Mouse (Mus musculus) myocyte (in vitro differentiated cells): ENCODE data around the gene Ctbp2. TPM values are rescaled to one million over a fixed set of nuclear protein-coding genes. Genes with fewer than 3 reads are reported as not detected.

Source experiments
- H3K27me3 ChIP-seq: one replicate; pipeline ENCODE4 v1.6.1; 2011; ENCODE audit not compliant: control insufficient read depth, insufficient read depth, insufficient read length
- H3K36me3 ChIP-seq: one replicate; pipeline ENCODE4 v1.6.1; 2011; ENCODE audit not compliant: control insufficient read depth, insufficient read depth
- H3K4me2 ChIP-seq: one replicate; pipeline ENCODE4 v1.6.1; 2011; ENCODE audit warnings: low read depth, control low read depth
- H3K4me3 ChIP-seq: one replicate; pipeline ENCODE4 v1.5.1; 2011; ENCODE audit warnings: mild to moderate bottlenecking, control low read depth, moderate library complexity
- H3K79me2 ChIP-seq: one replicate; pipeline ENCODE4 v1.6.1; 2011; ENCODE audit not compliant: control insufficient read depth, insufficient read depth
- H3ac ChIP-seq: one replicate; pipeline ENCODE4 v1.6.1; 2011; ENCODE audit not compliant: control insufficient read depth, insufficient read length
- CEBPB ChIP-seq: IDR thresholded peaks from 2 replicates; pipeline ENCODE4 v1.6.1; 2011; ENCODE audit warnings: mild to moderate bottlenecking, moderate library complexity; ENCODE audit not compliant: poor library complexity, insufficient read depth, severe bottlenecking
- E2F4 ChIP-seq: IDR thresholded peaks from one replicate; pipeline ENCODE4 v1.6.1; 2011; ENCODE audit warnings: mild to moderate bottlenecking, control low read depth, moderate library complexity; ENCODE audit not compliant: insufficient read depth
- MAX ChIP-seq: IDR thresholded peaks from one replicate; pipeline ENCODE4 v1.6.1; 2011; ENCODE audit warnings: low read depth, mild to moderate bottlenecking, control low read depth
- MYOD1 ChIP-seq, 3 experiments: IDR thresholded peaks; one replicate each; pipeline ENCODE4 v1.6.1; 2011; ENCODE audit warnings: control low read depth in 2 of 3, low read depth in 2 of 3, mild to moderate bottlenecking in 2 of 3, moderate library complexity in 1 of 3; ENCODE audit not compliant: insufficient read length in 2 of 3, control insufficient read depth in 1 of 3
- MYOG ChIP-seq, 3 experiments: IDR thresholded peaks; one replicate each; pipeline ENCODE4 v1.6.1; 2011; ENCODE audit warnings: control low read depth in 2 of 3, low read depth in 2 of 3, mild to moderate bottlenecking in 2 of 3; ENCODE audit not compliant: insufficient read length in 2 of 3, control insufficient read depth in 1 of 3, insufficient read depth in 1 of 3
- POLR2A ChIP-seq: IDR thresholded peaks from one replicate; pipeline ENCODE4 v1.6.1; 2011; ENCODE audit warnings: low read depth, mild to moderate bottlenecking, control low read depth, moderate library complexity; ENCODE audit not compliant: insufficient read length
- POLR2AphosphoS2 ChIP-seq: IDR thresholded peaks from one replicate; pipeline ENCODE4 v1.6.1; 2011; ENCODE audit warnings: low read depth, control low read depth; ENCODE audit not compliant: insufficient read length
- REST ChIP-seq: IDR thresholded peaks from one replicate; pipeline ENCODE4 v1.6.1; 2011; ENCODE audit warnings: mild to moderate bottlenecking, control low read depth, moderate library complexity; ENCODE audit not compliant: insufficient read depth, insufficient read length
- SRF ChIP-seq: IDR thresholded peaks from one replicate; pipeline ENCODE4 v1.6.1; 2011; ENCODE audit warnings: low read depth; ENCODE audit not compliant: control insufficient read depth, insufficient read length
- TCF12 ChIP-seq: IDR thresholded peaks from one replicate; pipeline ENCODE4 v1.6.1; 2011; ENCODE audit warnings: mild to moderate bottlenecking, control low read depth; ENCODE audit not compliant: poor library complexity, insufficient read depth, severe bottlenecking
- TCF3 ChIP-seq: IDR thresholded peaks from one replicate; pipeline ENCODE4 v1.6.1; 2011; ENCODE audit warnings: low read depth, control low read depth; ENCODE audit not compliant: insufficient read length
- USF1 ChIP-seq: IDR thresholded peaks from one replicate; pipeline ENCODE4 v1.6.1; 2011; ENCODE audit warnings: low read depth, mild to moderate bottlenecking, control low read depth, moderate library complexity
- polyA plus RNA-seq: library from polyadenylated mRNA; unstranded; fragments of >200 nt; fragmentation: generic; extraction: Trizol; gene quantifications from one replicate; pipeline ENCODE4 v1.2.1, GENCODE M21; 2012; ENCODE audit warnings: missing spikeins

The Ctbp2 gene
- polyA plus RNA-seq, 1 experiment: 22.4 TPM

- TF ChIP-seq POLR2AphosphoS2 (no peak), E2F4 (no peak), TCF12 (no peak), REST (no peak), CEBPB (no peak), SRF (no peak), MAX (no peak), USF1 (no peak), MYOG (IDR thresholded peaks at IDR 0.05; ENCODE audit: control insufficient read depth in 1 of 3, insufficient read depth in 1 of 3, insufficient read length in 2 of 3, low read depth in 2 of 3) (no peak), MYOD1 (IDR thresholded peaks at IDR 0.05; ENCODE audit: control insufficient read depth in 1 of 3, insufficient read length in 2 of 3, low read depth in 2 of 3) (no peak), TCF3 (no peak), POLR2A (no peak)
- Histone ChIP-seq H3ac (no peak overlapping the region), H3K27me3 (no peaks in the 10 kb centered on the region), H3K79me2 (peaks cover 34% of the 10 kb centered on the region), H3K4me3 (no peak overlapping the region), H3K36me3 (no peaks in the 10 kb centered on the region), H3K4me2 (no peak overlapping the region)
Observed at GRCm38 (mm10) chr7:133019481-133020020, 104.6 kb downstream of the Ctbp2 start.

- Histone ChIP-seq H3K36me3 (no peaks in the 10 kb centered on the region), H3K79me2 (peaks cover 34% of the 10 kb centered on the region), H3K27me3 (no peaks in the 10 kb centered on the region), H3K4me2 (no peak overlapping the region), H3ac (no peak overlapping the region), H3K4me3 (no peak overlapping the region)
- TF ChIP-seq MYOG (IDR thresholded peaks at IDR 0.05; ENCODE audit: control insufficient read depth in 1 of 3, insufficient read depth in 1 of 3, insufficient read length in 2 of 3, low read depth in 2 of 3) (no peak), TCF3 (no peak), CEBPB (no peak), POLR2AphosphoS2 (no peak), POLR2A (no peak), SRF (no peak), REST (no peak), USF1 (no peak), MAX (no peak), TCF12 (no peak), MYOD1 (IDR thresholded peaks at IDR 0.05; ENCODE audit: control insufficient read depth in 1 of 3, insufficient read length in 2 of 3, low read depth in 2 of 3) (no peak)
Observed at GRCm38 (mm10) chr7:133018961-133019360, 105.2 kb downstream of the Ctbp2 start.

DNA sequence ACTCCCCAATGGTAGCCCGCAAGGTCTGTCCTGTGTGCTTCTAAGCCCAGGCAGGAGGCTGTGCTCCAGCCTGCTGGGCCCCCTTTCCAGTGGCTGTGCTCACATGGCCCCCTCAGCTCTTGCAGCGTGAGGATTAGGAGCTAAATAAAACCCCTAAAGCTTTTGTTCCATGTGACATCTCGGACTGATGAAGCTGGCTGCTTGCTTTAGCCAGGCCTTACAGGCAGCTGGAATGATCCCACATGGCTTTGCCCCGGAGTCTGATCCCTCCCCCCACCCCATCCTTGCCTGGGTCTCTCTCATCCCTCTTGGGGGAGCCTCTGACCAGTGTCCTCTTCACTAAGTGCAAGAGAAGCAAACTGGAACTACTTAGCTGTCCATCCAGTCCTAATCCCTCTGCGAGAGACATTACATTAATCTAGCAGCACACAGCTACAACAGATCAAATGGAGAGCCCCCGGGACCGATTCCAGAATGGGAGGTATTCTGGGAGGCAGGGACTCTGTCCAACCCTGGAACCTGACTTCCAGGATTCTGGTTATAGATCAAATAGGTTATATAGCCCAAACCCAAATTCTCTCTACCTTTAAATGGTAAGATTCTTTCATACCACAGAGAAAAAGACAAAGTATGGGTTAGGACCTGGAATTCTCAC, 108.6 kb downstream of the Ctbp2 start:
- no peak overlapping the region for H3K4me3 ChIP-seq
- TF ChIP-seq TCF12 (no peak), POLR2A (no peak), E2F4 (no peak), USF1 (no peak), REST (no peak), POLR2AphosphoS2 (no peak), TCF3 (no peak), MAX (no peak), MYOG (IDR thresholded peaks at IDR 0.05; ENCODE audit: control insufficient read depth in 1 of 3, insufficient read depth in 1 of 3, insufficient read length in 2 of 3, low read depth in 2 of 3) (no peak), MYOD1 (IDR thresholded peaks at IDR 0.05; ENCODE audit: control insufficient read depth in 1 of 3, insufficient read length in 2 of 3, low read depth in 2 of 3) (no peak), SRF (no peak), CEBPB (no peak)
- H3K79me2 ChIP-seq: peaks cover 22% of the 10 kb centered on the region
- no peaks in the 10 kb centered on the region for H3K27me3 ChIP-seq
- H3ac ChIP-seq: no peak overlapping the region
- H3K36me3 ChIP-seq: no peaks in the 10 kb centered on the region
- no peak overlapping the region for H3K4me2 ChIP-seq

DNA sequence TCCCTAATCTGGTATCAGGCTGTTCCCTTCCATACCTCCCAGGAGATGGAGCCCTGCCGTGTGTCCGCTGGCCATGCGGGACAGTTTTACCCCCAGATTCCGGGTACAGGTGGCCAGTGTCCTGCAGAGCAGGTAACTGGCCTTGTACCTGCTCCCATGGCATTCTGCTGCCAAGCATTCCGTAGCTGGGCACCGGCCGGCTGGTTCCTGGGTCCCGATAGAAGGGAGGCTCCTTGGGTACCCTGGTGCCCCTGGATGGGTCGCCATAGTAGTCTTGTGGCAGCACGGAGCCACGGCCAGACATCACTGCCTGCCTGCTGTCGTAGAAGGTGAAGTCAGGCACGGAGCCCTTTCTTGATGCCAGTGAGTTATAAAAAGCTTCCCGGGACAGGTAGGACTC, 109.5 kb downstream of the Ctbp2 start:
- Histone ChIP-seq H3K36me3 (no peaks in the 10 kb centered on the region), H3K4me3 (no peak overlapping the region), H3K79me2 (peaks cover 25% of the 10 kb centered on the region), H3K27me3 (no peaks in the 10 kb centered on the region), H3K4me2 (no peak overlapping the region), H3ac (no peak overlapping the region)
- TF ChIP-seq TCF3: no peak
- no peak for TF ChIP-seq E2F4
- TF ChIP-seq MYOD1 (IDR thresholded peaks at IDR 0.05; ENCODE audit: control insufficient read depth in 1 of 3, insufficient read length in 2 of 3, low read depth in 2 of 3): no peak
- no peak for TF ChIP-seq POLR2AphosphoS2
- no peak for TF ChIP-seq CEBPB
- no peak for TF ChIP-seq MAX
- TF ChIP-seq MYOG (IDR thresholded peaks at IDR 0.05; ENCODE audit: control insufficient read depth in 1 of 3, insufficient read depth in 1 of 3, insufficient read length in 2 of 3, low read depth in 2 of 3): no peak
- no peak for TF ChIP-seq SRF
- no peak for TF ChIP-seq POLR2A
- no peak for TF ChIP-seq REST
- no peak for TF ChIP-seq USF1
- no peak for TF ChIP-seq TCF12
